Mouse (Mus musculus): ENCODE results near the gene Gm17364.

DNA sequence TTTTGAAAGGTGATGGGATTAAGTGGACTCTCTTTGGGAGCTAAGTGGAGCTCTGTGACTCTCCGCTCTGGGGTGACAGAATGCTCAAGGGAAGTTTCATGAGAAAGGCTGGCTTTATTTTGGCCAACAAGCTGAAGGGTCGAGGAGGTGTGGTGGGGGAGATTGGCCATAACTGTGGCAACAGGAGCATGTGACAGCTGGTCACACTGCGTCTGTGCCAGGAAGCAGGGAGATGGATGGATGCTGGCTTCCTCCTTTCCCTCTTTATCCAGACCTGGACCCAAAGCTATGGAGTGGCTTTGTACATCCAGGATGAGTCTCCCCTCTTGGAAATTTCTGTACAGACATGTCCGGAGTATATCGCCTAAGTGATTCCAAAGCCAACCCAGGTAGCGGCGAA, 40.5 kb downstream of the Gm17364 start:
- TF ChIP-seq CTCF (IDR thresholded peaks at IDR 0.05; ENCODE audit: control insufficient read depth, insufficient read depth, insufficient read length): no peak
- no peak for TF ChIP-seq MAX (IDR thresholded peaks at IDR 0.05)
- no peak for TF ChIP-seq FOSL1 (IDR thresholded peaks at IDR 0.05; ENCODE audit: insufficient read depth, low read length, poor library complexity, severe bottlenecking)
- TF ChIP-seq USF1 (IDR thresholded peaks at IDR 0.05; ENCODE audit: low read depth): no peak
- TF ChIP-seq MYOD1 (IDR thresholded peaks at IDR 0.05; ENCODE audit: control insufficient read depth, insufficient read length, low read depth): no peak
- TF ChIP-seq MYOG (IDR thresholded peaks at IDR 0.05; ENCODE audit: control insufficient read depth, extremely low read depth, insufficient read length): no peak
